Mouse (Mus musculus) CH12.LX (cell line): ENCODE data around the gene Tef.

Source experiments
- CTCF ChIP-seq, 2 experiments: IDR thresholded peaks in 1 of 2; conservative IDR thresholded peaks in 1 of 2; 2 replicates each; pipeline ENCODE4 v1.5.1; 2011 to 2012; ENCODE audit warnings: low read depth in 2 of 2, low read length in 2 of 2, improper control_type of control experiment in 1 of 2, inconsistent platforms in 1 of 2, mild to moderate bottlenecking in 1 of 2, moderate library complexity in 1 of 2
- ELF1 ChIP-seq: IDR thresholded peaks from 2 replicates; pipeline ENCODE4 v1.6.1; 2014; ENCODE audit warnings: low read depth, mild to moderate bottlenecking, inconsistent platforms, low read length, improper control_type of control experiment
- EP300 ChIP-seq: IDR thresholded peaks from 2 replicates; pipeline ENCODE4 v1.6.1; 2011; ENCODE audit warnings: low read length, improper control_type of control experiment
- HCFC1 ChIP-seq: IDR thresholded peaks from 2 replicates; pipeline ENCODE4 v1.6.1; 2012; ENCODE audit warnings: low read depth, mild to moderate bottlenecking, inconsistent platforms, low read length, improper control_type of control experiment
- POLR2A ChIP-seq: IDR thresholded peaks from 2 replicates; pipeline ENCODE4 v1.6.1; 2011; ENCODE audit warnings: low read depth, mild to moderate bottlenecking, improper control_type of control experiment, low read length
- RAD21 ChIP-seq: IDR thresholded peaks from 2 replicates; pipeline ENCODE4 v1.6.1; 2011; ENCODE audit warnings: low read depth, mild to moderate bottlenecking, low read length, improper control_type of control experiment, moderate library complexity
- USF2 ChIP-seq: conservative IDR thresholded peaks from 2 replicates; pipeline ENCODE4 v1.6.1; 2011; ENCODE audit warnings: low read depth, low read length, improper control_type of control experiment

DNA sequence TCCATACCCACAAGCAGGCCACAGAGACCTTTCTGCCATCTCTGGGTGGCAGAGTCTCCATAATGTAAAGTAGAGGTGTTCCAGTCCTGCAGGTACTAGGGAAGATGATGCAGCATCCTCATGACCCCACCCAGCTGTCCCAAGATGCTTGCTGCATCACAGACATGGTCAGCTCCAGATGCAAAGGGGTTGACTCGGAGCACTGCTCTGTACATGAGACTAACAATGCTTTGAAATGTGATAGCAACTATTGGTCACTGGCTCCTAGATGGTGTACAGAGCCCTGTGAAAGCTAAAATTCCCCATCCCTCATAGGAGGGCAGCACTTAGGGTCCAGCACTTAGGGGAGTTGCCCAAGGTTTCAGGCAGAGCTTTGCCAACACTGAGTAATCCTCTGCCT, 2.0 kb downstream of the Tef start:
- TF ChIP-seq EP300 (no peak), ELF1 (no peak), CTCF (conservative IDR thresholded peaks at IDR 0.05 in 1 of 2, IDR thresholded peaks at IDR 0.05 in 1 of 2; ENCODE audit: low read depth in 2 of 2, low read length in 2 of 2) (no peak), POLR2A (no peak), HCFC1 (no peak), USF2 (no peak), RAD21 (no peak)
